Mouse (Mus musculus): ENCODE measurements around the gene Cdc73. TPM values are rescaled to one million over a fixed set of nuclear protein-coding genes. Genes with fewer than 3 reads are reported as not detected.

The Cdc73 gene
- 107 and 115 TPM in 2 replicates for polyA plus RNA-seq (2011; ENCODE audit: insufficient read depth, insufficient read length, low read depth, missing spikeins)

- peaks cover 2% of the 10 kb centered on the region; the same call in 1 of the 2 replicates for H3K36me3 ChIP-seq (ENCODE audit: control insufficient read depth, insufficient read depth, low read length, poor library complexity, severe bottlenecking)
- no peaks in the 10 kb centered on the region for H3K4me1 ChIP-seq (ENCODE audit: control insufficient read depth, insufficient read depth, low read length)
- H3K9me3 ChIP-seq (replicated peaks; ENCODE audit: control insufficient read depth, insufficient read depth, low read length, poor library complexity, severe bottlenecking): no peaks in the 10 kb centered on the region
- peak within 1 kb of the TSS; percentile 87 for H3K9ac ChIP-seq (ENCODE audit: low read depth, poor library complexity, severe bottlenecking)
- H3K27me3 ChIP-seq (ENCODE audit: control insufficient read depth, insufficient read depth, low read length, poor library complexity, severe bottlenecking): no peaks in the 10 kb centered on the region
- H3K27ac ChIP-seq (ENCODE audit: insufficient read depth, low read length): peak within 1 kb of the TSS; percentile 71
- peak within 1 kb of the TSS; percentile 97 for H3K4me3 ChIP-seq (ENCODE audit: low read depth, low read length)
- TF ChIP-seq CTCF (IDR thresholded peaks at IDR 0.05; ENCODE audit: low read depth, low read length) (peak; percentile 40), POLR2A (IDR thresholded peaks at IDR 0.05; ENCODE audit: insufficient read depth, low read length) (no peak), EP300 (IDR thresholded peaks at IDR 0.05; ENCODE audit: insufficient read depth, low read depth, low read length) (no peak)
These were observed at the start of gene Cdc73 for GRCm38 (mm10) chr1:143702741-143703262. Gene Cdc73 (minus strand): TSS chr1:143702893.

- H3K9me3 ChIP-seq (replicated peaks; ENCODE audit: control insufficient read depth, insufficient read depth, low read length, poor library complexity, severe bottlenecking): no peaks in the 10 kb centered on the region
- TF ChIP-seq CTCF (IDR thresholded peaks at IDR 0.05; ENCODE audit: low read depth, low read length) (no peak), EP300 (IDR thresholded peaks at IDR 0.05; ENCODE audit: insufficient read depth, low read depth, low read length) (no peak), POLR2A (IDR thresholded peaks at IDR 0.05; ENCODE audit: insufficient read depth, low read length) (no peak)
- H3K27ac ChIP-seq (ENCODE audit: insufficient read depth, low read length): peak overlapping the region; percentile 83
- H3K27me3 ChIP-seq (ENCODE audit: control insufficient read depth, insufficient read depth, low read length, poor library complexity, severe bottlenecking): no peaks in the 10 kb centered on the region
- no peak overlapping the region for H3K4me3 ChIP-seq (ENCODE audit: low read depth, low read length)
- peaks cover 3% of the 10 kb centered on the region for H3K4me1 ChIP-seq (ENCODE audit: control insufficient read depth, insufficient read depth, low read length)
- H3K9ac ChIP-seq (ENCODE audit: low read depth, poor library complexity, severe bottlenecking): peak overlapping the region; percentile 37
- H3K36me3 ChIP-seq (ENCODE audit: control insufficient read depth, insufficient read depth, low read length, poor library complexity, severe bottlenecking): peaks cover 2% of the 10 kb centered on the region
These were observed 43.2 kb upstream of the Cdc73 start for GRCm38 (mm10) chr1:143745871-143746270.

GRCm38 (mm10) chr1:143742186-143742585, 39.5 kb upstream of the Cdc73 start:
- no peak overlapping the region for H3K27ac ChIP-seq (ENCODE audit: insufficient read depth, low read length)
- no peaks in the 10 kb centered on the region for H3K9me3 ChIP-seq (replicated peaks; ENCODE audit: control insufficient read depth, insufficient read depth, low read length, poor library complexity, severe bottlenecking)
- TF ChIP-seq CTCF (IDR thresholded peaks at IDR 0.05; ENCODE audit: low read depth, low read length) (no peak), EP300 (IDR thresholded peaks at IDR 0.05; ENCODE audit: insufficient read depth, low read depth, low read length) (no peak), POLR2A (IDR thresholded peaks at IDR 0.05; ENCODE audit: insufficient read depth, low read length) (no peak)
- no peak overlapping the region for H3K9ac ChIP-seq (ENCODE audit: low read depth, poor library complexity, severe bottlenecking)
- peaks cover 2% of the 10 kb centered on the region for H3K36me3 ChIP-seq (ENCODE audit: control insufficient read depth, insufficient read depth, low read length, poor library complexity, severe bottlenecking)
- no peak overlapping the region for H3K4me3 ChIP-seq (ENCODE audit: low read depth, low read length)
- no peaks in the 10 kb centered on the region for H3K27me3 ChIP-seq (ENCODE audit: control insufficient read depth, insufficient read depth, low read length, poor library complexity, severe bottlenecking)
- peaks cover 3% of the 10 kb centered on the region for H3K4me1 ChIP-seq (ENCODE audit: control insufficient read depth, insufficient read depth, low read length)

- Histone ChIP-seq H3K9ac (ENCODE audit: low read depth, poor library complexity, severe bottlenecking) (no peak overlapping the region), H3K27me3 (ENCODE audit: control insufficient read depth, insufficient read depth, low read length, poor library complexity, severe bottlenecking) (no peaks in the 10 kb centered on the region), H3K36me3 (ENCODE audit: control insufficient read depth, insufficient read depth, low read length, poor library complexity, severe bottlenecking) (peaks cover 2% of the 10 kb centered on the region), H3K4me1 (ENCODE audit: control insufficient read depth, insufficient read depth, low read length) (peaks cover 3% of the 10 kb centered on the region), H3K9me3 (replicated peaks; ENCODE audit: control insufficient read depth, insufficient read depth, low read length, poor library complexity, severe bottlenecking) (no peaks in the 10 kb centered on the region), H3K27ac (ENCODE audit: insufficient read depth, low read length) (no peak overlapping the region), H3K4me3 (ENCODE audit: low read depth, low read length) (no peak overlapping the region)
- no peak for TF ChIP-seq CTCF (IDR thresholded peaks at IDR 0.05; ENCODE audit: low read depth, low read length)
- no peak for TF ChIP-seq EP300 (IDR thresholded peaks at IDR 0.05; ENCODE audit: insufficient read depth, low read depth, low read length)
- no peak for TF ChIP-seq POLR2A (IDR thresholded peaks at IDR 0.05; ENCODE audit: insufficient read depth, low read length)
These were observed 38.6 kb upstream of the Cdc73 start for GRCm38 (mm10) chr1:143741331-143741730.

- peaks cover 2% of the 10 kb centered on the region for H3K4me1 ChIP-seq (ENCODE audit: control insufficient read depth, insufficient read depth, low read length)
- H3K27ac ChIP-seq (ENCODE audit: insufficient read depth, low read length): no peak overlapping the region
- no peak overlapping the region for H3K9ac ChIP-seq (ENCODE audit: low read depth, poor library complexity, severe bottlenecking)
- no peaks in the 10 kb centered on the region for H3K27me3 ChIP-seq (ENCODE audit: control insufficient read depth, insufficient read depth, low read length, poor library complexity, severe bottlenecking)
- no peaks in the 10 kb centered on the region for H3K9me3 ChIP-seq (replicated peaks; ENCODE audit: control insufficient read depth, insufficient read depth, low read length, poor library complexity, severe bottlenecking)
- peaks cover 2% of the 10 kb centered on the region for H3K36me3 ChIP-seq (ENCODE audit: control insufficient read depth, insufficient read depth, low read length, poor library complexity, severe bottlenecking)
- TF ChIP-seq EP300 (IDR thresholded peaks at IDR 0.05; ENCODE audit: insufficient read depth, low read depth, low read length) (no peak), POLR2A (IDR thresholded peaks at IDR 0.05; ENCODE audit: insufficient read depth, low read length) (no peak), CTCF (IDR thresholded peaks at IDR 0.05; ENCODE audit: low read depth, low read length) (no peak)
- H3K4me3 ChIP-seq (ENCODE audit: low read depth, low read length): no peak overlapping the region
These were observed 37.9 kb upstream of the Cdc73 start for GRCm38 (mm10) chr1:143740581-143740980.

Measured in ES-Bruce4 (cell line).